Mouse (Mus musculus) left cerebral cortex, adult 2 months (tissue): Measurements from ENCODE around the gene Hilpda. TPM values are rescaled to one million over a fixed set of nuclear protein-coding genes. Genes with fewer than 3 reads are reported as not detected.

Source experiments
- DNase-seq, 2 experiments: peaks; one replicate each; pipeline ENCODE4 v3.0.0; 2021 to 2022; ENCODE audit warnings: low spot score in 2 of 2, mixed read lengths in 1 of 2; ENCODE audit errors: extremely low spot score in 1 of 2
- H3K27ac ChIP-seq: fragments of 200-600 bp; 2 replicates; pipeline ENCODE4 v1.8.1; 2022
- H3K4me3 ChIP-seq: fragments of 200-600 bp; 2 replicates; pipeline ENCODE4 v1.8.1; 2022
- CTCF ChIP-seq: fragments of 200-600 bp; IDR thresholded peaks from 2 replicates; pipeline ENCODE4 v1.8.1; 2022; ENCODE audit warnings: antibody characterized with exemption, mild to moderate bottlenecking, moderate library complexity
- intact Hi-C: fragments of 180-260 bp; cut with DNase I; formaldehyde crosslinking; loops from one replicate; pipeline ENCODE4 v1.15.1; 2025
- total RNA-seq, 2 experiments: library from RNA; stranded (reverse); gene quantifications; 2 replicates each; pipeline ENCODE4 v1.2.3; 2021

Hilpda gene
- total RNA-seq, 2 experiments from 2014 or later, result 8.0 to 9.1 TPM

DNA sequence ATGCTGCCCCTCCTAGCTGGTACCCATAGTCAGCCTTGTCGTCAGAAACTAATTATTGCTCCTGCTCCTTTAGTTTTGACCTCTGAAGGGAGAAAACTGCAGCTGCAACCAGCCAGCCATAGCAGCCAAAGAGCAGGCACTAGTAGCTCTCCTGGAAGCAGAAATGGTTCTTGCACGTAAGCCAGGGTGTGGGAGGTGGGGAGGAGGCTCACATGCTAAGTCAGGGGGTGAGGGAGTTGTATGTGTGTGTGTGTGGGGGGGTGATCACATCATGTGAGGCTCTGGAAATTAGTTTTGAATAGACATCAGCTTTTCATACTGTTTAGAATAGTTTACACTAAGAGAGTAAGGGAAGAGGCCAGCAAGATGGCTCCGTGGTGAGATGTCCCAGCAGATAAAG, 45.7 kb downstream of the Hilpda start:
- no peak for TF ChIP-seq CTCF
- intact Hi-C loops, result no loop called here
- no peak for DNase-seq
- Histone ChIP-seq H3K4me3 (no peak overlapping the region), H3K27ac (no peak overlapping the region)

DNA sequence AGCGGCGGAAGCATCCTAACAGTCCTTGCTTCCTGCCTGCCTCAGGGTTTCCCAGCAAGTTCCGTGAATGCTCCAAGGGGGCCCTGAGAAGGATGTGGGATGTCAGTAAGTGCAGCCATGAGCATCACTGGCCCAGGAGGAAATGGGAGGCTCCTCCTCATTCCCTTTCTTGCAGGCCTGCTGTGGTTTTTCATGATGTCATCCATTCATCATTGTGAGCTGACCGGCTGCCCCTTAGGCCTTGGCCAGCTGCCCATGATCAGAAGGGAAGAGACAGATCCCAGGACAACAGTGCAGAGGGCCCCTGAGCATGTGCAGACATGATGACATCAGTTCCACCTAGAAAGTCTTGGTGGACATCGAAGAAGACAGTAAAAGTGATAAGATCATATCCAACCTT, 46.6 kb downstream of the Hilpda start, which contains the start of gene Fam71f1:
Fam71f1 (plus strand) TSS at position 262 of the 400 bp plus-strand sequence.
- DNase-seq, result no peak
- no peak within 1 kb of the TSS for H3K4me3 ChIP-seq
- no peak within 1 kb of the TSS for H3K27ac ChIP-seq
- intact Hi-C loops, result no loop called here
- TF ChIP-seq CTCF, result no peak

DNA sequence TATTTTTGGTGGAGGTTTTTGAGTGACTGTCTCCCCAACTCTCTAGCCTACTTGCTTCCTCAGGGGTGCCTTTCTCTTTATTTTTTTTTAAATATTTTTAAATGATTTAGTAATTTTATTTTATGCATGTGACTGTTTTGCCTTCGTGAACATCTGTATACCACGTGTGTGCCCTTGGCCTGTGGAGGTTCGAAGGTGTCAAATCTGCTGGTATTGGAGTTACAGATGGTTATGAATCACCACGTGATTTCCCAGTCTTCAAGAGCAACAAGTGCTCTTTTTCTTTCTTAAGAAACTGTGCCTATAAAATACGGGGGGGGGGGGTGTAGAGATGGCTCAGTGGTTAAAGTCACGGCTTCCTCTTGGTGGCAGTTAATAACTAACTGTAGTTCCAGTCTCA, 49.3 kb downstream of the Hilpda start:
- Histone ChIP-seq H3K27ac (no peak overlapping the region), H3K4me3 (no peak overlapping the region)
- intact Hi-C loops, result no loop called here
- no peak for DNase-seq
- TF ChIP-seq CTCF, result no peak

DNA sequence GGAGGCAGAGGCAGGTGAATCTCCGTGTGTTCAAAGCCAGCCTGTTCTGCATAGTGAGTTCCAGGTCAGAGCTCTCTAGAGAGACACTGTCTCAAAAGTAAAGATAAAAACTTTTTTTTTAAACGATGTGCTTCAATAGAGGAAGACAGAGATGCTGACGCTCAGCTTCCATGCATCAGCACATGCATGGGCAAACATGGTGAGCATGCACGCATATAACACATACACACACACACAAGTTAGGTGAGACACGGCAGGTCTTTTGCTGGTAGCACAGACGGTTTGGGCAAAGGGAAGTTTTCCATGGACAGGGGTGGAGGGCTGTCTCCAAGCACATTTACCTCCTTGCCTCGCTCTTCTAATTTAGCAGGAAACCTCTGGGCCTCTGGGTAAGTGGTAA, 49.9 kb downstream of the Hilpda start:
- intact Hi-C loops, result no loop called here
- DNase-seq, result no peak
- no peak for TF ChIP-seq CTCF
- H3K4me3 ChIP-seq, result no peak overlapping the region
- no peak overlapping the region for H3K27ac ChIP-seq

DNA sequence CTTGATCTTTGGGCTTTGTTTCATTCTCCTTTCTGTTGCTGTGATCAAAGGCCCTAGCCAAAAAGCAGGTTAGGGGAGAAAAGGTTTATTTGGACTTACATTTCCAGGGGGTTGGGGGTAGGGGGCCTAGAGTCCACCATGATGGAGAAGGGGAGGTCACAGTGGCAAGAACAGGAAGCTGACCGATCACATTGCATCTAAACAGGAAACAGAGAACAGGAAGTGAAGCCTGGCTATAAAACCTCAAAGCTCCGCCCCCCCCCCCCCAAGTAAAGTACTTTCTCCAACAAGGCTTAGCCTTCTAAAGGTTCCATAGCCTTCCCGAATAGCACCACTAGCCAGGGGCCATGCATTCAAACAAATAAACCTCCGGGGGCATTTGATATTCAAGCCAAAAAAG, 50.4 kb downstream of the Hilpda start:
- no peak for DNase-seq
- Histone ChIP-seq H3K4me3 (no peak overlapping the region), H3K27ac (no peak overlapping the region)
- TF ChIP-seq CTCF, result no peak
- intact Hi-C loops, result no loop called here

Other genes starting within 250 kb of the Hilpda start
- not detected for gene Lep, start 212.3 kb upstream of the Hilpda start, total RNA-seq
- 10 to 100 TPM; 51.0 to 52.3 TPM for gene Rbm28, start 107.5 kb upstream of the Hilpda start, total RNA-seq
- 1 to 10 TPM; 2.5 to 2.9 TPM for gene Prrt4, start 92.9 kb upstream of the Hilpda start, total RNA-seq
- 10 to 100 TPM; 57.1 to 62.7 TPM for gene Impdh1, start 56.1 kb upstream of the Hilpda start, total RNA-seq
- gene Fam71f2, start 7.1 kb downstream of the Hilpda start, total RNA-seq, result under 1 TPM; 0.38 to 0.72 TPM
- gene Fam71f1, start 46.7 kb downstream of the Hilpda start, total RNA-seq, result not detected
- 10 to 100 TPM; 59.5 to 65.2 TPM for gene Calu, start 75.6 kb downstream of the Hilpda start, total RNA-seq
- gene Opn1sw, start 116.0 kb downstream of the Hilpda start, total RNA-seq, result under 1 TPM in 1 of 2 experiments, not detected in 1; 0.16 TPM
- gene Ccdc136, start 123.8 kb downstream of the Hilpda start, total RNA-seq, result 100 to 1,000 TPM; 104 to 105 TPM
- gene Flnc, start 160.8 kb downstream of the Hilpda start, total RNA-seq, result 1 to 10 TPM; 1.2 to 1.7 TPM
- 100 to 1,000 TPM; 242 to 247 TPM for gene Atp6v1f, start 195.2 kb downstream of the Hilpda start, total RNA-seq
- gene Atp6v1fnb, start 198.9 kb downstream of the Hilpda start, total RNA-seq, result under 1 TPM; 0.54 to 0.72 TPM
- gene Kcp, start 235.5 kb downstream of the Hilpda start, total RNA-seq, result 1 to 10 TPM; 1.1 to 2.2 TPM